Mouse (Mus musculus): Measurements from ENCODE around the gene Gjb3.

DNA sequence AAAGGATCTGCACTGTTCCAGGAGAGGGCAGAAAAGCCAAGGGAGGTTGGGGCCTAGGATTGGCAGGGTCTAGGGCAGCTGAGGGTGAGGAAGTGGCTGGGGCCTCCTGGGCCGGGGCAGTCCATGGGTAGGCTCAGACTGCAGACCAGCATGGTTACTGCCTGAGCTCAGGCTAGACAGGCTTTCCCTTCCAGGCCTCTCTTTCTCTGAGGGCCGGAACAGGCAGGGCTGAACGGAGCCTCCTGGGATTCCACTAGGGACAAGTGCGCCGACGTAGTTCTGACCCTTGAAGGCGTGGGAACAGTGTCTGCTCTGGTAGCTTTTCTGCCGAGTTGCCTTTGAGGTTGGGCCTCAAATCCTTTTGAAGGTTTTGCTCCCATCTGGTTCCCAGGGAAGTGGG lies 14.9 kb downstream of the Gjb3 start:
- no peak for TF ChIP-seq TCF12 (IDR thresholded peaks at IDR 0.05; ENCODE audit: low read depth, low read length)
- no peak for TF ChIP-seq MYC (IDR thresholded peaks at IDR 0.05; ENCODE audit: low read depth, low read length)
- TF ChIP-seq CTCF (IDR thresholded peaks at IDR 0.05 in 2 of 3, conservative IDR thresholded peaks at IDR 0.05 in 1 of 3; ENCODE audit: control insufficient read depth in 1 of 3, insufficient read depth in 1 of 3, low read depth in 2 of 3, low read length in 3 of 3, poor library complexity in 1 of 3, severe bottlenecking in 1 of 3) = no peak
- no peak for TF ChIP-seq EP300 (IDR thresholded peaks at IDR 0.05; ENCODE audit: low read depth in 1 of 2, low read length in 2 of 2)
